Mouse (Mus musculus) CD4-positive, CD25-positive, alpha-beta regulatory T cell, adult 2 months (primary cell): ENCODE measurements around the gene Ctse.
"Not testable (repeated sequence)": the region's sequence is repeated elsewhere in the genome, so short reads cannot be mapped to it uniquely, and the experiment has no call there.

Experiments
- DNase-seq: peaks from one replicate; pipeline ENCODE4 v3.0.0-alpha.2; 2012; ENCODE audit warnings: low read depth, low spot score

The Ctse gene

DNA sequence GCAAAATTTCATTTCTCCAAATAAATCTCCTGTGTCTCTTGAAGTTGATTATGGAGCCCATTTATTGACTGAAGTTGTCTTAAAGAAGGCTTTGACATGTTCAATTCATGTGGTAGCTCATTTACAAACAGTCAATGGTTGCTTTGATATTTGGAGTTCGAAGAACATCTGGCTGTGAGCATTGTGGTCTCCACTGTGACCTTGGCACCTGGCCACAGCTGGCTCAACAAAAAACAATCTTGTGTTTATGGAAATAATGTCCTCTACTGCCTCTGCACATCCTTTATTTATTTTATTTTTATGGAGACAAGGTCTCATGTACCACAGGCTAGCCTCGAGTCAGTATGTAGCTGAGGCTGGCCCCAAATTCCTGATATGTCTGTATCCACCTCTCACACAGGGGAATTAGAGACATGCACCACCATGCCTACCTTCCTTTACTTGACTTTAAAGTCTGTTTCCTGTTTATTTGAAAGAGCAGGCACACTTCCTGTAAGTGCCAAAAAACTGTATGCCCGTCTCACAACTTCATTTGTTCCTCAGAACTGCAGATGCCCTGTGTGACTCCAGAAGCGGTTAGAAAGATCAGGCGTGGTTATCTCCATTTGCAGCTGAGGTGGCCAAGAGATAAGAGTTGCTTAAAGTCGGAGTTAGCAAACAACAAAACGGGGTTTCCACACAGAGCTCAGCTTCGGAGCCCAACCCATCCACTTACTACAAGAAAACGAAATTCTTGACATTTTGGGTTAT, at the start of gene Ctse:
Gene Ctse, plus strand, starts transcription at position 516 of the 750 bp plus-strand sequence.
- peak; percentile 78 for DNase-seq

DNA sequence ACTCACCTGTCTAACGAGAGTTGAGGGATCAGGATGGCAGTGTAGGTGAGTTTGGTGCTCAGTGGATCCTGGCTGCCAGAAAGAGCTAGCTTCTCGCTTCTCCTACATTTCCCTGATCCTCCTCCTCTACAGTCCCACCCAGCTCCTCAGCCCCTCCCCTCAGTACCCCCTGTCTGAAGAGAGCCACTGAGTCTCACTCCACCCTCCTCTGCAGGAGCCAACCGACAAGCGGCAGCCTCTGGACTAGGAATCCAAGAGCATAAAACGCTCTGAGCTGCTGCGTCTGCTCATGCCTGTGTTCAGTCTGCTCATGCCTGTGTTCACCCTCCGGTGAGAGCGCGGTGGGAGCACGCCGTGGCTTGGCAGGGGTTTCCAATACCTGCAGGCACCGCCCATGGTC, 39.2 kb upstream of the Ctse start, which contains the start of gene Avpr1b:
Gene Avpr1b, plus strand, starts transcription at position 335 of the 400 bp plus-strand sequence.
- DNase-seq: no peak

DNA sequence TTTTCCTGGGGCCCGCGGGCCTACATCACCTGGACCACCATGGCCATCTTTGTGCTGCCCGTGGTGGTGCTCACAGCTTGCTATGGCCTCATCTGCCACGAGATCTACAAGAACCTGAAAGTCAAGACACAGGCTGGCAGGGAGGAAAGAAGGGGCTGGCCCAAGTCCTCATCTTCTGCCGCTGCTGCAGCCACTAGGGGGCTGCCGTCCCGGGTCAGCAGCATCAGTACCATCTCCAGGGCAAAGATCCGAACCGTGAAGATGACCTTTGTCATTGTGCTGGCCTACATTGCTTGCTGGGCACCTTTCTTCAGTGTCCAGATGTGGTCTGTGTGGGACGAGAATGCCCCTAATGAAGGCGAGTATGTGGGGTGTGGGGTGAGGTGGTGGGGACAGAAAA, 37.8 kb upstream of the Ctse start:
- DNase-seq: peak; percentile 29

DNA sequence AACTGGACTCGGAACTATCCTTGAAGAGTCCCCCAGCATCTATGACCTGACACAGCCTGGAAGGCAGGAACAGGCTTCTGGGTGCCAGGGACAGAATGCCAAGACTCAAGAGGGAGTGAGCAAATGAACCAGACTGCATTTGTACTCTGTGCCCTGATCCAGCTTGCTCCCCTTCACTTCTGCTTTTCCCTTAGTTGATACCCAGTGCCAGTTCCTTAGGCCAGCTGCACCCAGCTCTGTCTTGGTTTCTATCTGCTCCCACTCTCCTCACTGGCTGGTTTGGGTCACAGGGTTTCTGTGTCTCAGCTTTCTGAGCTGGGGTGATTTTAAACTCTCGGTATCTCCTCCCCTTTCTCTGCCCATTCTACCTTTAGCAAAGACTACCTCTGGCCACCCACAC, 31.4 kb upstream of the Ctse start:
- DNase-seq: no peak

DNA sequence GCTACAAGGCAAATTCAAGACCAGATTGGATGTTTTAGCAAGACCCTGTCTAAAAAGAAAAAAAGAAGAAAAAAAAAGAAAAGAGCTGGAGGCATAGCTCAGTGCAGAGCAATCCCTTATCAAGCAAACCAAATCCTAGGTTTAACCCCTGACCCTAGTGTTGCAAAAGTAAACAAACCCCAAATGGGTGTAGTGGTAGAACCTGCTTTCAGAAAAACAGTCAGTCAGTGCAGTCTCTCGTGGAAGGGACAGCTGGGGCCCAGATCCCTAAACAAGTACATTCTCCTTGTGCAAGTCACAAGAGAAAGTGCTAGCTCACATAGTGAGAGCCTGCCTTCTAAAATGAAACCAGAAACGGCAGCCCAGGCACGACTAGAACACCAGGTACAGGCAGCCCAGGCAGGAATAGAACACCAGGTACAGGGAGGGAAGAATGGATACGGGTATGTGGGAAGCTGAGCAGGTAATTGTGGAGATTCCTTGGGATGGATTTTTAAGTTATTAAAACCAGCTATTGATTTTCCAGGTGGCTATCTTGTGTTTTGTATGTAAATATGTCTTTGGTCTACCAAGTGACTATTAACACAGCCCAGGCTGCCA, 25.4 kb upstream of the Ctse start:
- no peak for DNase-seq

DNA sequence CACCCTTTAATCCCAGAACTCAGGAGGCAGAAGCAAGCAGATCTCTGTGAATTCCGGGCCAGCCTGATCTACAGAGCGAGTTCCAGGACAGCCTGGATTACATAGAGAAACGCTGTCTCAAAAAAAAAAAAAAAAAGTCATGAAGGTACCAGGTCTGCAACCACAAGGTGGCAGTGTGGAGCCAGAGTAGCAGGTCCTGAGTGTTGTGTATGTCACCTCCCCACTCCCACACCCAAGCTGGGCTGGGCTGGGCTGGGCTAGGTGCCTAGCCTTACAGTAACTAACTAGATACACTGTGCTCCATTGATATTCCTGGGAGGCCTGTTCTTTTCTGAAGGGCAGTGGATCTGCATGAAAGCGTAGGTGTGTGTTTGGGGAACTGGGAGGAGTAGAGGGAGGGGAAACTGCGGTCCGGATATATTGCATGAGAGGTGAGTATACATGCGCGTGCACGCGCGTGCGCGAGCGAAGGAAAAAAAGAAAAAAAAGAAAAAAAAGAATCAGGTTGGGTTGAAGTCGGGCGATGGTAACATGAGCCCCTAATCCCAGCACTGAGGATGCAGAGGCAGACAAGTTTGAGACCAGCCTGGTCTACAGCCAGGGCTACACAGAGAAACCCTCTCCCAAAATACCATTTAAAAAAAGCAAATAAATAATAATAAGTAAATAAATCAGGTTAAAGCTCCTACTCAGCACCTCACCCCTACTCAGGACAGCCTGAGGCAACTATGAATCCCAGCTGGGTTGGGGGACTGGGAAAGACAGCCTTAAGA, 24.6 kb upstream of the Ctse start:
- peak; percentile 95 for DNase-seq

DNA sequence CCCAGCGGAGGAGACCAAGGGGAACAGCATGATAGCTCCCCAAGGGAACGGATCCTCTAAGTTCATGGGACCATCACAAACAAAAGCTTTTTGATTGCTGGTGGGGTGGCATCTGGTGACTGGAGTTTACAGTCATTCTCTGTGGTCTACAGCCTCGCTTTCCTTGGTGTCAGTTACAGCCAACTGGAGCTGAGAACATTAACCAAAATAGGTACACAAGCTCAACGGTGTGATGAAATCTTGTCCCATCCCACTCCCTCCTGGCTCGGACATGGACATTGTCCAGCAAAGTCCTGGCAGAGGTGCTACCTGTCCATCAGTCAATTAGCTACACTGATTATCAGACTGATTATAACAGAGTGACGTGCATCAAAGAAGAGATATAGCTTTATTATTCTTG, 23.5 kb upstream of the Ctse start:
- no peak for DNase-seq

DNA sequence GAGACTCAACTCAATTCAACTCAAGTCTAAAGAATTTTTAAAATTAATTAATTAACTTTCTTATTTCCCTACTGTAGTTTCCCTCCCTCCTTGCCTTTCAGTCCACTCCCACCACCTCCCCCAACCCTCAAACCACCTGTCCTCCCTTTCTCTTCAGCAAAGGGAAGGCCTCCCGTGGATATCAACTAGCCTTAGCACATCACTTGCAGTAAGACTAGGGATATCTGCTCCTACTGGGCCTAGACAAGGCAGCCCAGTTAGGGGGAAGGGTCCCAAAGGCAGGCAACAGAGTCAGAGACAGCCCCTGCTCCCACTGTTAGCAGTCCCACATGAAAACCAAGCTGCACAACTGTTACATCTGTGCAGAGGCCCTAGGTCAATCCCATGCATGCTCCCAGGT, 22.0 kb upstream of the Ctse start:
- DNase-seq: no peak

DNA sequence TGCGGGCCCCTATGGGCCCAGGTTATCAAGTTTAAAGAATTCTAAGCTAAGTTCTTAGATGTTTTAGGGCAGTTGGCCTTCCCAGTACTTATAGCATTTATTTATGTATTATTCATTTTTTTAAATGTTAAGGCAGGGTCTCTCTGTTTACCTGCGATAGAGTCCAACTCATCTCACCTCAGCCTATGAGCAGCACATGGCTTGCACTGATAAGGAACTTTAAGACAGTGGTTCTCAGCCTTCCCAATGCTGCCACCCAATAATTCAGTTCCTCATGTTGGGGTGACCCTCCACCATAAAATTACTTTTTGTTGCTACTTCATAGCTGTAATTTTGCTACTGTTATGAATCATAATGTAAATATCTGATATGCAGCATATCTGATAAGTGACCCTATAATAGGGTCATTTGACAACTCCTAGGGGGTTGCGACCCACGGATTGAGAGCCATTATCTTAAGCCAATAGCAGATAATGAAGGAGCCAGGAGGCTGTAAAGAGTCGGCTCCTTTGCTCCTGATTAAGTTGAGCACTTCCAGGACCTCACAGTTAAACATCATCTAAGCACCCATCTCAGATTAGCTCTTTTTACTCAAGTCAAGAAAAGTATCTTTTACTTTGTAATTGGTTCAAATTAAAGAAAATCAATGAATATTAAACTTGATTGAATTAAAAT, 21.4 kb upstream of the Ctse start:
- DNase-seq: no peak

DNA sequence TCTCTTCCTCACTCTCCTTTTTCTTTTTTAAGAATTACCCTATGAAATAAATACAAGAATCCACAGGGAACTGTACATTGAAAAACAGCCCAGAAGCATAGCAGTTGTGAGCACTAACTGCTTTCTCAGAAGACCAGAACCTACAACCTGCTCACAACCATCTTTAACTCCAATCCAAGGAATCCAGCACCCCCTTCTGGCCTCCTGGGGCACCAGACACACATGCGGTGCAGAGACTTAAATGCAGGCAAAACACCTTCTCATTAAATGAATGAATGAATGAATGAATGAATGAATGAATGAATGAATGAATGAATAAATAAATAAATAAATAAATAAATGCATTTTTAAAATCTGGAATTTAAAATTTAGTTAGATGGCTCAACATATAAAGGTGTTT, 19.5 kb upstream of the Ctse start:
- peak; percentile 22 for DNase-seq

DNA sequence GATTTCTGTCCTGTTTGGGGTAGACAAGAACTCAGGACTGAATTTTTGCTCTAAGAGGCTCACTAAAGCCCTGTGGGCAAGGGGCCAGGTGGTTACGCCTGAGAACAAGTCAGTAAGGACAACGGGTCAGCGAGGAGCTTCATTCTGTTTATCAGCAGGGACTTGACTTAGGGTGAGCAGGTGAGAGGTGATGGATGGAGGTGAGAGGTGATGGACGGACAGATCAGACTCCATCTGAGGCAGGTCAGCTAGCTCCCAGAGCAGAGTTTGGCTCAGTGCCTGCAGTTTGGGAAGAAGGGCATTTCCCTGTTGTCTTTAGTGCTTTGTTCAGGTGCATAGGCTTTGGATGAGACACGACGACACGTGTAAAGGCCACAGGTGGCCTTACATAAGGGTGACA, 18.8 kb upstream of the Ctse start:
- DNase-seq: no peak

DNA sequence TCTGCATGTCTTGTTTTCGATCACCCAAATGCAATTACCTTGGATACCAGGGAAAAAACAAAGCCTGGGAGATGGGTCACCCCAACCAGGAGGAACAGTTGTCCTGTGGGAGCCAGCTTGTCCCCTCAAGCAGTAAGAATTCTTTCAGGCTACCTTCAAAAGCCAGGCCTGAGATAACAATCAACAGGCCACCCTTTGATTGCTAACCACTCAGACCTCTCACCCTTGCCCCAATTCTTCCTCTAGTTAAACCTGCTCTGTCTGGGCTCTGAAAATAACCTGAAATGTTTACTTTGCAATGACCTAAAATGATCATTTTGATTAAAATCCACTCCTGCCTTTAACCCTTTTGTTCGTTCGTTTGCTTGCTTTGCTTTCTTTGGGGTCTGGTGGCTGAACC, 14.5 kb upstream of the Ctse start:
- DNase-seq: no peak

DNA sequence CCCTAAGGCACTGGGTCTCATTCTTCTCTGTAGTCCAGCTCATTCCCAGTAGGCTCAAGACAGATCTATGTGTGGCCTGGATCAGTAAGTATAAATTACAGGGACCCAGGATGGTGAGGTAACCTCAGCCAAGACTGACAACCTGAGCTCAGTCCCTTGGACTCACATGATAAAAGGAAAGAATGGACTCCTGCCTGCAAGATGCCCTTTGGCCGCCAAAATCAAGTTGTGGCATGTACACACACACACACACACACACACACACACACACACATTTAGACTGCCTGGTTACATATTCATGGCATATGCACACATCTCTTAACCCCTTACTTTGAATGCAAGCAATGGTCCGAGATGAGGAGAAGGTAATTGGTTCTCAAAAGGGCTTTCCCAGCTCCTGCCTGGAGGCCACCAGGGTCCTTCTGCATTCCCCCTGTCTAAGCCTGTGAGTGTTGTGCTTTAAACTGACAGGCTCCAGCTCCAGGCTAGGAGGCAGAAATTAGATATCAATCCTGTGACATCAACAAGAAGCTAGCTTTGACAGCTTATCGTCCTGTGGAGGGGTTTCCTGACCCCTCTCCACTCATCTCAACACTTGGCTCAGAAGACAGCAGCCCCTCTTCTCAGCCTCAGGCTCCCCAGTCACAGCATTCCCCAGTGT, 13.8 kb upstream of the Ctse start:
- no peak for DNase-seq

DNA sequence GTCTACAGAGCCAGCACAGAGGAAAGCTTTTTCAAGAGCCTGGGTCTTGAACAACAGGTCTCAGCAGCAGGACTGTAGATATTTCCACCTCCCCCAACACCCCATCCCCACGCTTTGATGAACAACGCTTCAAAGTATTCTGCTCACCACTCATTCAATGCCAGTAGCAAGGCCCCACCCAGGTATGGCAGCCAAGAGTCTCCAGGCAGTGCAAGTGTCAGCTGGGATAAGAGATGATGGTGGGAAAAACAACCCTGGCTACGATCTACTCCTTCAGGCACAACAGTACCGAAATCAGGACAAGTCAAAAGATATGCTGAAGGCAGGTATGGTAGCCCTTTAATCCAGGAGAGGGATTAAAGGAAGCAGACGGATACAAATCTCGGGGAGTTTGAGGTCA, 11.9 kb upstream of the Ctse start:
- DNase-seq: no peak

DNA sequence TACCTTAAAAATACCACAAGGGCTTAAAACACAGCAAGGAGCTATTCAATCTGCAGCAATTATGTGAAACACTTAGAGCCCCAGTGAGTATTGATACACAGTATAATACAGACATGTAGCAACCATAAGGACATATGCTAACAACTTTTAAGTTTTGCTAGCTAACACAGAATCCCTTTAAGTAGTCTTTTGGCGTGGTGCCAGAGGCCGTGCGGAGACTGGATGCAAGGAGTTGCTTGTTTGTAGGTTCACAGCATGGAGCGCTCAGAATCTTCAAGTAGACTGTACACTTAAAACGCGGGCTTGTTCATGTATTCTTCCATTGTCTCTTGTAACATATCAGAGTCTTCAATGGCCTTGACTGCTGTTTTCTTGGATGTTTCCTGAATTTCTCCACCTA, 5.9 kb upstream of the Ctse start:
- not testable (repeated sequence) for DNase-seq

DNA sequence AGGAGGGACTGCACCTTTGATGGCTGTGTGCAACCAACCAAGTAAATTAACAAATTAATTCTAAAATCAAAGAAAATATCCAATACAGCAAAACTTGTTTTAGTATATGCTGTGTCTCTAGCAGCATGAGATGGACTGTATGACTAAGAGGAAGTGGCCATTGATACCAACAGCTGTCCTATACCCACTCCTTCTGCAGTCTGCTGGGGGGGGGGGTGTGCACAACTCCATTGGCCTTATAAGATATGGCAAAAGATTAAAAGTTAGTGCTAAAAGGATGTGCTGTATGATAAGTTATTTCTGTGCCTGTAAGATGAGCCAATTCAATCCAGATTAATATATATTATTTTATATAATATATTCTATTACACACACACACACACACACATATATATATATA, 3.6 kb upstream of the Ctse start:
- no peak for DNase-seq

DNA sequence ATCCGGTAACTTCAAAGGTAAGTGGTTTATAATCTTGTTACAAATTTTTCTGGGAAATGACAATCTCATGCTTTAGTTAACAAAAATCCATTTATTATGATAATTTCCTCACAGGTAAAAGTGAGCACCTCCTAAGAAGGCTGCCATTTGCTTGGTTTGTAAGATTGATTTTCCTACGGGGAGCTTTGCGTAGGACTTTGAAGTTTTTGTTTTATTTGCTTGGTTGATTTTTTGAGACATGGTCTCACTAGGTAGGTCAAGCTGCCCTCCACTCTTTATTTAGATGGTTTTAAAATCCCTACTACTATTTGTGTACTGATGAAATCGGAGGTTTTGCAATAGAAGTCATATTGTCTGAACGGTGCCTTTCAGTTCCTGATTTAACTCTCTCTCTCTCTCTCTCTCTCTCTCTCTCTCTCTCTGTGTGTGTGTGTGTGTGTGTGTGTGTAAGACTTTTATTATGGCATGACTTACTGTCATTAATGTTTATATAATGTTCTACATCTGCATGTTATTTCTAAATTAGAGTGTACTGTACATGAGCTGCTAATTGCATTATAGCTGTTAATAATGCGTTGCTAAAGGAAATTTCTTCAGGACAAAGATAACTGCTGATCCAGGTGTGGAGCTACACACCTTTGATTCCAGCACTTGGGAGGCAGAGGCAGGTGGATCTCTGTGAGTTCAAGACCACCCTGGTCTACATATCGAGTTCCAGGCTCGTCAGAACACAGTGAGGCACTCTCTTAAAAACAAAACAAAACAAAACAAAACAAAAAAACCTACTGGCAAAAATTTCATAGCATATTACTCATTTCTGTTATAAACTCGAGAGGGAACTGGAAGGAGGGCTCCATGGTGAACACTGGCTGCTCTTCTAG, 675 bp downstream of the Ctse start:
- no peak for DNase-seq

DNA sequence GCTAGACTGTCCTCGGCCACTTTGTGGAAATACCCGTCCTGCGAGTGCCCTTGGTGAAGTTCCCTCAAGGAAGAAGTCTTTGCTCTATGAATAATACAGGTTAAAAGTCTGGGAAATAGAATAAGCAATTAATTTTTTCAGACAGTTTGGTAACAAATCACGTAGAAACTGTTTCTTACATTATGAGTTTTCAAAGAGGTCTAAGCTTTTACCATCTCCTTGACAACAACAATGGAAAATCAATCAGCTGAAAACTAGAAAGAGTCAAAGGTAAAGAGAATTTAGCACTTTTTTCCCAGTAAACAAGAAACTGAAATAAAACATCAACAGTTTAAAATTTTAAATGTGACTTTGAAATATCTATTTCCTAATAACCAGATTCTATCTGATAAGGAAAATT, 2.0 kb downstream of the Ctse start:
- DNase-seq: no peak

DNA sequence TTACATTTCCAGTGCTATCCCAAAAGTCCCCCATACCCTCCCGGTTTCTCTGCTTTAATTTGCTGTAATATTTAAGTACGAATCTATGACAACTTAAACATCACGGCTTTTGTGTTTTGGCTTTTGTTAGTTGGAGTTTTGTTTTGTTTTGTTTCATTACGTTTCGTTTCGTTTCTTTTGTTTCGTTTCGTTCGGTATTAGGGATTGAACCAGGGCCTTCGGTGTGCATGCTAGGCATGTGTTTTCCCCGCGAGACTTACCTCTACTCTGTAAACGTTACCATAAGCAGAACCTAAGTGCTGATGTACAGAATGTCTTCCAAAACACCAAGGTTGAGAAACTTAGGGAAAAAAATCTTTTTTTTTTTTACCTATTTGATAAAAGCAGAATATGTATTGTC, 3.5 kb downstream of the Ctse start:
- DNase-seq: no peak

DNA sequence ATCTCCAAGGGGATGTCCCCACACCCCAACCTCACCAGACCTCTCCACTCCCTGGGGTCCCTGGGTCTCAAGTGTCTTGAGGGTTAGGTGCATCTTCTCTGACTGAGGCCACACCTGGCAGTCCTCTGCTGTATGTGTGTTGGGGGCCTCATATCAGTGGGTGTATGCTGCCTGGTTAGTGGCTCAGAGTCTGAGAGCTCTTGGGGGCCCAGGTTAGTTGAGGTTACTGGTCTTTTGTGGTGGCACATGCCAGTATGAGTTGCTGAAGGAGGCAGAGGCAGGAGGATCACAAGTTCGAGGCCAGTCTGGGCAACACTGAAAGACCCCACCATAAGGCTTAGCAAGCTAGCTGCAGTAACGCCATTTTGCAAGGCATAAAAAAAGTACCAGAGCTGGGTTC, 4.1 kb downstream of the Ctse start:
- no peak for DNase-seq
